Mouse (Mus musculus) CH12.LX (cell line): Measurements from ENCODE around the gene Prr12.

Experiments
- CHD1 ChIP-seq: IDR thresholded peaks from 2 replicates; pipeline ENCODE4 v1.6.1; 2012; ENCODE audit warnings: low read depth, low read length, improper control_type of control experiment, inconsistent platforms
- CTCF ChIP-seq, 2 experiments: IDR thresholded peaks in 1 of 2; conservative IDR thresholded peaks in 1 of 2; 2 replicates each; pipeline ENCODE4 v1.5.1; 2011 to 2012; ENCODE audit warnings: low read depth in 2 of 2, low read length in 2 of 2, improper control_type of control experiment in 1 of 2, inconsistent platforms in 1 of 2, mild to moderate bottlenecking in 1 of 2, moderate library complexity in 1 of 2
- EP300 ChIP-seq: IDR thresholded peaks from 2 replicates; pipeline ENCODE4 v1.6.1; 2011; ENCODE audit warnings: low read length, improper control_type of control experiment
- HCFC1 ChIP-seq: IDR thresholded peaks from 2 replicates; pipeline ENCODE4 v1.6.1; 2012; ENCODE audit warnings: low read depth, mild to moderate bottlenecking, inconsistent platforms, low read length, improper control_type of control experiment
- JUN ChIP-seq: IDR thresholded peaks from 2 replicates; pipeline ENCODE4 v1.6.1; 2011; ENCODE audit warnings: low read depth, mild to moderate bottlenecking, low read length, improper control_type of control experiment, moderate library complexity; ENCODE audit not compliant: insufficient read depth
- MAX ChIP-seq: IDR thresholded peaks from 2 replicates; pipeline ENCODE4 v1.6.1; 2011; ENCODE audit warnings: low read length, improper control_type of control experiment
- POLR2A ChIP-seq: IDR thresholded peaks from 2 replicates; pipeline ENCODE4 v1.6.1; 2011; ENCODE audit warnings: low read depth, mild to moderate bottlenecking, improper control_type of control experiment, low read length
- USF1 ChIP-seq: IDR thresholded peaks from 2 replicates; pipeline ENCODE4 v1.6.1; 2014; ENCODE audit warnings: low read depth, mild to moderate bottlenecking, inconsistent platforms, low read length, improper control_type of control experiment
- ZKSCAN1 ChIP-seq: IDR thresholded peaks from 2 replicates; pipeline ENCODE4 v1.6.1; 2012; ENCODE audit warnings: low read depth, inconsistent platforms, low read length, improper control_type of control experiment, borderline replicate concordance

DNA sequence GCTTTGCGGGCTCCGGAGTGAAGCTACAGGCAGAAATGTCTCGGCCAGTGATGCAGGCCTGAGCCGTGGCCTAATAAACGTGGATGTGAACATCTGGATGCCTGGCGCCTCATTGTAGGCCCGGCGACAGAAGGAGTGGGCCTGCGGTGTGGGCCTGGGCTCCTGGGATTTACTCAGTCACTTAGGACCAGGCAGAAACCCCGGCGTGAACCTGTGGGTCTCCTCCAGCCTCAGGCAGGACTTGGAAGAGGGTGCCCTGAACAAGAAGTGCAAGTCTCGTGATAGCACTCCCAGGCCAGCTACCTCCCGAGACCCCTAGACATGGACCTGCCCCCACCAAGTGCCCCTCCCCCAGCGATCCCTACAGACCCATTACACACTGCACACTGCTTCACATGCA, 24.6 kb upstream of the Prr12 start:
- no peak for TF ChIP-seq MAX
- TF ChIP-seq JUN = no peak
- TF ChIP-seq POLR2A = no peak
- TF ChIP-seq ZKSCAN1 = no peak
- TF ChIP-seq USF1 = no peak
- no peak for TF ChIP-seq CTCF (conservative IDR thresholded peaks at IDR 0.05 in 1 of 2, IDR thresholded peaks at IDR 0.05 in 1 of 2; ENCODE audit: low read depth in 2 of 2, low read length in 2 of 2)
- TF ChIP-seq EP300 = no peak
- no peak for TF ChIP-seq CHD1
- no peak for TF ChIP-seq HCFC1
